In genomic region chr2:102091516-102092350, GRCm38 (mm10) we compare ENCODE assay signal across 8 mouse cellular contexts.
DNase-seq lines count a peak whose midpoint lies in the region; ATAC-seq and TF ChIP-seq lines count a peak whose summit lies in the region.

No protein-coding gene starts in this region.

- no peaks in the 10 kb centered on the region for H3K27me3 ChIP-seq in heart, embryonic 12.5 days (replicated peaks)
- H3K27me3 ChIP-seq in liver, embryonic 14.5 days (ENCODE audit: control insufficient read depth, insufficient read depth, low read length): no peaks in the 10 kb centered on the region
- H3K27me3 ChIP-seq in neural tube, embryonic 15.5 days (replicated peaks): no peaks in the 10 kb centered on the region

- H3K4me2 ChIP-seq in heart, embryonic 12.5 days: no peak overlapping the region
- H3K4me2 ChIP-seq in liver, embryonic 14.5 days (ENCODE audit: low read depth): no peak overlapping the region
- peak overlapping the region; percentile 31 for H3K4me2 ChIP-seq in neural tube, embryonic 15.5 days

- no peak overlapping the region for H3K27ac ChIP-seq in heart, embryonic 12.5 days (ENCODE audit: poor library complexity, severe bottlenecking)
- H3K27ac ChIP-seq in liver, embryonic 14.5 days: no peak overlapping the region
- peak overlapping the region; percentile 67 for H3K27ac ChIP-seq in neural tube, embryonic 15.5 days (replicated peaks)

- 0 out of 2 replicates have a peak, but pooled peaks cover 8% of the 10 kb centered on the region for H3K9me3 ChIP-seq in heart, embryonic 12.5 days (replicated peaks)
- no peaks in the 10 kb centered on the region for H3K9me3 ChIP-seq in liver, embryonic 14.5 days (ENCODE audit: control insufficient read depth, low read length)
- H3K9me3 ChIP-seq in neural tube, embryonic 15.5 days (replicated peaks): no peaks in the 10 kb centered on the region

- DNase-seq in CD4-positive helper T cell, adult 2 months (ENCODE audit: low read depth, low spot score): peak; percentile 26
- DNase-seq in adrenal gland, adult 18-20 months (ENCODE audit: low spot score in 2 of 2): peak; percentile 68 to 69
- peak; percentile 86 for DNase-seq in embryo, embryonic 11 days
- DNase-seq in kidney, postnatal 14 days: peak; percentile 74
- DNase-seq in liver, embryonic 14.5 days (ENCODE audit: low read depth in 3 of 3, low spot score in 3 of 3): peak; percentile 6 to 27 (median 15)
- DNase-seq in thymus, postnatal 10 days (ENCODE audit: low spot score in 2 of 2): peak; percentile 60 to 79

- H3K4me3 ChIP-seq in heart, embryonic 12.5 days: no peak overlapping the region
- no peak overlapping the region for H3K4me3 ChIP-seq in liver, embryonic 14.5 days (ENCODE audit: insufficient read depth in 1 of 2, low read depth in 2 of 2, low read length in 2 of 2)
- H3K4me3 ChIP-seq in neural tube, embryonic 15.5 days (replicated peaks): no peak overlapping the region

- peaks cover 8% of the 10 kb centered on the region for H3K4me1 ChIP-seq in heart, embryonic 12.5 days (replicated peaks)
- H3K4me1 ChIP-seq in liver, embryonic 14.5 days (replicated peaks; ENCODE audit: control insufficient read depth in 2 of 2, insufficient read depth in 2 of 2, low read length in 1 of 2): no peaks in the 10 kb centered on the region
- peaks cover 38% of the 10 kb centered on the region for H3K4me1 ChIP-seq in neural tube, embryonic 15.5 days

- WGBS in heart, embryonic 12.5 days: 55% methylated on average over 8 of the region's 8 CpGs
- WGBS in liver, embryonic 14.5 days (ENCODE audit: insufficient replicate concordance): 47% methylated on average over 8 of the region's 8 CpGs
- WGBS in neural tube, embryonic 15.5 days: 15% methylated on average over 8 of the region's 8 CpGs

- no peaks in the 10 kb centered on the region for H3K36me3 ChIP-seq in heart, embryonic 12.5 days
- H3K36me3 ChIP-seq in liver, embryonic 14.5 days (replicated peaks; ENCODE audit: control insufficient read depth, insufficient read depth, low read depth): no peaks in the 10 kb centered on the region
- H3K36me3 ChIP-seq in neural tube, embryonic 15.5 days: no peaks in the 10 kb centered on the region

- ATAC-seq in heart, embryonic 12.5 days (ENCODE audit: insufficient number of reproducible peaks, low FRiP score): peak; percentile 42; the same call in 1 of the 2 replicates
- no peak for ATAC-seq in liver, embryonic 14.5 days (ENCODE audit: insufficient read depth)
- peak; percentile 89 for ATAC-seq in neural tube, embryonic 15.5 days (ENCODE audit: low FRiP score)

- peak; percentile 72 for TF ChIP-seq CTCF in liver, embryonic 14.5 days (IDR thresholded peaks at IDR 0.05; ENCODE audit: low read depth)

- TF ChIP-seq EP300 in liver, embryonic 14.5 days (IDR thresholded peaks at IDR 0.05; ENCODE audit: low read depth): no peak

- no peak overlapping the region for H3K9ac ChIP-seq in heart, embryonic 12.5 days
- H3K9ac ChIP-seq in liver, embryonic 14.5 days (replicated peaks): no peak overlapping the region
- no peak overlapping the region for H3K9ac ChIP-seq in neural tube, embryonic 15.5 days (replicated peaks)

Comparison
In these comparisons a context has a peak if more than half of its experiments do, and no peak if none do; other contexts are left out.
1. DNase-seq: peak in every context shown above with its lines; median percentile 86 in embryo, embryonic 11 days; 74 in kidney, postnatal 14 days; 70 in thymus, postnatal 10 days; 68 in adrenal gland, adult 18-20 months; 26 in CD4-positive helper T cell, adult 2 months; 15 in liver, embryonic 14.5 days.